Mouse (Mus musculus) kidney, postnatal 4 days (tissue): ENCODE measurements around the gene Tmem211.

Experiments used
- DNase-seq, 2 experiments: peaks; one replicate each; pipeline ENCODE4 v3.0.0; 2021; ENCODE audit warnings: mixed read lengths in 2 of 2

The Tmem211 gene

GRCm38 (mm10) chr5:113214041-113214440 lies 12.7 kb upstream of the Tmem211 start:
- no peak for DNase-seq

GRCm38 (mm10) chr5:113214455-113214854 lies 12.3 kb upstream of the Tmem211 start:
- DNase-seq, result peak; percentile 72 to 82

DNA sequence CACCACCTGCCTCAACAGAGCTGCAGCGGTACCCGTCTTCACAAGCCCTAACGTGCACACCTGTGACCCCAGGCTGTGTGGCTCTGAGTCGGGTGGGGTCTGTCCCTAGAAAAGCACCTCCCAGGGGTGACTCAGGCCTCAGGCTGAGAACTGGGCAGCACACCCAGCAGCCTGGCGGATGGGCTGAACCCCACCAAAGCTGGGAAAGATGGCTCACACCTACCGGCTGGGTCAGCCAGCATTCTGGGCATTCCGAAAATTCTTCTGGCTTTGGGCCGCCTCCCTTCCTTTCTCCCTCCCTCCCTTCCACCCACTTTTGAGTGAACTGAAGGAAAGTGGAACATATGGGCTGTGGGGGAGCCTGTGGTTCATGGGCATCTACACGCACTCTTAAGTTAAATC lies 11.1 kb upstream of the Tmem211 start:
- peak in 1 of 2 experiments; percentile 40 for DNase-seq

DNA sequence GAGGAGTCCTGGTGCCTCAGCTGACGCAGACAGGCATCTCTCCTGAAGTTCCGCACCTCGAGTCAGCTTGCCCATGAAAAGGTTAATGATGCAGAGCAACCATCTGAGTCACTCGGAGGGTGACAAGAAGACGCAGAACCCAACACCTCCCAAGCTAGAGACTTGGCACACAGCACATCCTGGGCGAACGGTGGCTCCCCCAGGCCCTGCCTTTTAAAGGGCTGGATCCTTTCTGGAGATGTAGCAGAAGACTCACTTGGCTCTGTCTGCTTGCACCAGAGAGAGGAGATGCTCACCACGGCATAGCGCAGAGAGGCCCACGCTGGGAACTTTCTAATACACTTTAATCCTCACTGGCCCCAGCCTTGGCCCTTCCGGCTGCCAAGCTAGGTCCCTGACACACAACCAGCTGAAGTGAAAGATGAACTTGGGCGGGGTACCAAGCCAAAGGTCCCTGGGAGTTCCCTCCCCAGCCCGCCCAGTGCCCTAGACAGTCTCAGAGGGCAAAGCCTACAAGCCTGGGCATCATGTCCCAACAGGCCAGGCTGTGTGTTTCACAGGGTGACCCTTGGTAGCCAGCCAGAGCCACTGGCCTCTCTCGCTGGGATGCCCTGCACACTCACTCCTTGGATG lies 10.3 kb upstream of the Tmem211 start:
- peak; percentile 41 to 57 for DNase-seq

DNA sequence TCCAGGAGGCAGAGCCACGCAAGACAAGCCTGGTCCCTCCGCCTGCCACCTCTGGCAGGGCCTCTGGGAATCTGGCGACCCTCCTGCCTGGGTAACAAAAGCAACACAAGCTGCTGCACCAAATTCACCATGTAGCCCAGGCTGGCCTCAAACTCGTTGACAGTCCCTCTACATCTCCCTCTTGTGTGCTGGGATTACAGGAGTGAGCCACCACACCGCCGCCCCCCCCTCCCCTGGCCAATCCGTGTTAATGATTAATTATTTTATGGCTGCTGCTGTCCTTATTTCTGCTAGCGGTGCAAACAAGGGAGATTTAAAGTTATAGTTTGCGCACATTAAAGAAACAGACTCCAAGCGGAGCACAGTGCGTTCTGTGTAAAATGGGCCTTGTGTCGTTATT lies 9.6 kb upstream of the Tmem211 start:
- DNase-seq, result peak; percentile 53 to 71

- DNase-seq, result peak in 1 of 2 experiments; percentile 33
Observed at GRCm38 (mm10) chr5:113218617-113219235, 8.0 kb upstream of the Tmem211 start.

DNA sequence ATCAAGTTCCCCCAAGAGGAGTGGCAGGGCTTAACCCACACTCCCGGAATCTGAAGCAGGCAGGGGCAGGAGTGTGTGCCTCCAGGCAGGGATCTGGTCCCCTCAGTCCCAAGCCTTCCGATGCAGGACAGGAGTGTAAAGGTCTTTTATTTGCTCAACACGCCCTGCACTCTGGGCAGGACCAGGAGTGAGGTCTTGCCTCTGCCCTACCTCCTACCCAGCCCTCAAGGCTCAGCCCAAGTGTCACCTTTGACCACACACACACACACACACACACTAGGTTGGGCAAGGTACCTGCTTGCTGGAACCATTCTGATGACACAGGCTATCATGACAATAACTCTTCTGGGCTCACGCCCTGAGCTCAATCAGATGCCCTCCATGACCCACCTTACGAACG lies 7.3 kb upstream of the Tmem211 start:
- peak in 1 of 2 experiments; percentile 26 for DNase-seq

GRCm38 (mm10) chr5:113219876-113220275 lies 6.8 kb upstream of the Tmem211 start:
- DNase-seq, result no peak

GRCm38 (mm10) chr5:113220383-113221146 lies 6.1 kb upstream of the Tmem211 start:
- DNase-seq, result peak; percentile 62 to 79

DNA sequence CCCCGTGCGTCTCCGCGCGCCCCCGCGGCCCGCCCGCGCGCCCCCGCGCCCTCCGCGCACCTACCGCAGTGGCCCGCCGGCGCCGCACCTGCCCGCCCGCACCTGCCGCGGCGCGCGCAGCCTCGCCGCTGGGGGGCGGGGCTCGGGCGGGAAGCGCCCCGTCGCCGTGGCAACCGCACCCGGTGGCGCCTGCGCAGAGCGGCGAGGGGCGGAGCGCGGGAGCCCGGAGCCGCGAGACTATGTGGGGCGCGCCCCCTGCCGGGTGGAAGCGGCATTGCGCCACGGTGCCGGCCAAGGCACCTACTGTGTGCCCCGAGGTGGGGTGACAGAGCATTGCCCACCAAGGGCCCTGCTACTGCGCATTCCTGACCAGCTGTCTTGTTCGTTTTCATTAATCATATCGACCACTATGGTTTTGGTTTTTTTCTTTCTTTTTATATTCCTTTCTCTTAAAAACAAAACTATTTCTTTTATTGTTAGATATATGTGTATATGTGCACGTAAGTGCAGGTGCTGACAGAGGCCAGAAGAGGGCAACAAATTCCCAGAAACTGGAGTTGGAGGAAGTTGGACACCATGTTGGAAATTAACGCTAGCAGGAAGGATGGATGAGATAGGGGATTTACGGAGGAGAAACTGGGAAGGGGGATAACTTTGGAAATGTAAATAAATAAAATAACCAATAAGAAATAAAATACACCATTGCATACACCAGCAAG lies 5.4 kb upstream of the Tmem211 start, which contains the start of gene 2900026A02Rik:
Gene 2900026A02Rik (minus strand): TSS at position 90 of the 719 bp plus-strand sequence.
- DNase-seq, result peak; percentile 88 to 92

- DNase-seq, result no peak
Observed at GRCm38 (mm10) chr5:113223888-113224287, 2.8 kb upstream of the Tmem211 start.

DNA sequence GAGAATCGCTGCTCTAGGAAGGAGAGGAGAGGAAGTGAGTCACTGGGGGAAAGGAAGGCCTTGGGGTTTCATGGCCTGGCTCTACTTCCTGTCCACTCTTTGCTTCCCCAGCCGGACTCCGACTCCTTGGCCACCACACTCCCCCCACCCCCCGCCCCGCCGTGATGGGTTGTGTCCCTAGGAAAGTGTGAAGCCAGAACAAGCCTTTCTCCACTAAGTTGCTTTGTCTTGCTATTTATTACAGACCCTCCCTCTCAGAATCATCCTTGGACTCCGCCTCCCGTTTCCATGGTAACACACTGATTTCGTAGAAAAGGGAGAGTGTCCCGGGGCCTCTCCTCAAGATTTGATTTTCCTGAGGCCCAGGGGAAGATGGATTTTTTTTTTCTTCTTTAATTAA lies 1.4 kb upstream of the Tmem211 start:
- DNase-seq, result peak; percentile 50 to 59

DNA sequence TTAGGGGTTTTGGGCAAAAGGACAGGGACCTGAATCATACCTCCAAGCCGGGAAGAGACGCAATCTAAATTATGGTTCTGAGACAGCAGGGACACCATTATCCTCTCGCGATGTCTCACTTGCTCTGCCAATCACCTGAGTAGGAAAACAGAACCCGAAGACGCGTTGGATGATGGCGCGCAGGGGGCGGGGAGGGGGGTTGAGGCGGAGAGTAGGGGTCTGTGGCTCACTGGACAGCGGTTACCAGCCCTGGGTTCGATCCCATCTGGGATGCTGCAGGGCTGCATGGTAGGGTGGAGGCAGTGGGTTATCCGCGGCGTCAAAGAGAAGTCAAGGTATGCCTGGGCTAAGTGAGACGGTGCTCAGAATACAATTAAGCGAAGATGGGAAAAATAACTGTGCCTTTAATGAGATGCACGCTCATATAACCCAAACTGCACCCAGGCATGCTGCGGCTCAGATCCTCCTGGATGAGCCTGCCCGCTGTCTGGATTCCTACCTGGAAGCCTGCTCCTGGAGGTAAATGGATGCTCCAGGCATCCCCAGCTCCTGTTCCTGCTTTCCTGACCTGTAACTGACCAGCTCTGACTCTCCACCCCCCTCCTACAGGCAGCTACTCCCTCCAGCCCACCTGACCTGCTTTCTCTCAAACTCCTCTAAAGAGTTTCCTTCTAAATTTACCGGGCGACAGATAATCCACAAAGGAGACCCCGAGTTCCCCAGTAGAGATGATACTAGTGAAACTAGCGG lies 848 bp upstream of the Tmem211 start:
- no peak for DNase-seq

DNA sequence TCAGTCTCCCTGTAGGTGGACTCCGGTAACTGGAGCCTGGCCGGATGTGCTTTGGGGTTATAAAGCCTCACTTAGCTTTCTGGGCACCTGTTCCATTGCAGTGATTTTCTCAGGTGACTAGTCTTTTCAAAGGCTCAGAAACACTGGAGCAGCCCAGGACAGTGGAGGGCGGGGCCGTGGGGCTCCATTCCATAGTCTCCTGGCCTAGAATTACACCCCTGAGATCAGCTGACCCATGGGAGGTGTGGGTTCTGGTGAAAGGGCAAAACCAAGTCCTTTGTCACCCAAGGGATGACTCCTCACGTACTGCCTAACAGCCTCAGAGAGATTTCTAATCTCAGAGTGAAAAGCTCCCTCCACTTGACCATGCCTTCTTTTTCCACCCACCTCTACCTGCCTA lies 3.5 kb downstream of the Tmem211 start:
- peak in 1 of 2 experiments; percentile 27 for DNase-seq

- DNase-seq, result no peak
Observed at GRCm38 (mm10) chr5:113249263-113249930, 22.7 kb downstream of the Tmem211 start.

DNA sequence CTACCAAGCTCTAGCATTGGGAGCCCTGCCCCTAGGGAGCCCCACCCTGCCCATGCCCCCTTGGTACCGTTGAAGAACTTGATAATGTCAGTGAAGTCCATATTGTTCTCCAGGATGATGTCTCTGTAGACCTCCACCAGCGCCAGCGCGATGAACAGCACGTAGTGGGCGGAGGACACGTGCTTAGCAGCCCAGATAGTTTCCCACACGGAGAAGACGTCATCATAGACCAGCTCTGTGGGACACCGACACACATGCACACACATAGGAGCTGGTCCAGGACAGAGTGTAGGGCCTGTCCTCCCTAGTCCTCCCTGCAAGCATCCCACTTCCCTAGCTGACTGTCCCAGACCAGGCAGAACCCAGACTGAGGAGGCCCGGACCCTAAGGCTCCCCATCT lies 24.1 kb downstream of the Tmem211 start:
- DNase-seq, result no peak

GRCm38 (mm10) chr5:113265637-113266036 lies 38.9 kb downstream of the Tmem211 start:
- DNase-seq, result no peak

DNA sequence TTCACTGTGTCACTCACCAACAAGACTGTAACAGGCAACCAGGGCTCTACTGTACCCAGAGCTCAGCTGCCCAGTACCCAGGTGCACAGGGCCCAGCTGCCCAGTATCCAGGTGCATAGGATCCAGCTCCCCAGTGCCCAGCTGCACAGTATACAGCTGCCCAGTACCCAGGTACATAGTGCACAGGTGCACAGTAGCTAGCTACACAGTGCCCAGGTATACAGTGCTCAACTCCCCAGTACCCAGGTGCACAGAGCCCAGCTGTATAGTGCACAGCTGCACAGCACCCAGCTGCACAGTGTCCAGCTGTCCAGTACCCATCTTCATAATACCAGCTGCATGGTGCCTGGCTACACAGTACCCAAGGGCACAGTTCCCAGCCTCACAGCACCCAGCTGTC lies 41.5 kb downstream of the Tmem211 start:
- no peak for DNase-seq

- DNase-seq, result no peak
Observed at GRCm38 (mm10) chr5:113270043-113270442, 43.3 kb downstream of the Tmem211 start.

DNA sequence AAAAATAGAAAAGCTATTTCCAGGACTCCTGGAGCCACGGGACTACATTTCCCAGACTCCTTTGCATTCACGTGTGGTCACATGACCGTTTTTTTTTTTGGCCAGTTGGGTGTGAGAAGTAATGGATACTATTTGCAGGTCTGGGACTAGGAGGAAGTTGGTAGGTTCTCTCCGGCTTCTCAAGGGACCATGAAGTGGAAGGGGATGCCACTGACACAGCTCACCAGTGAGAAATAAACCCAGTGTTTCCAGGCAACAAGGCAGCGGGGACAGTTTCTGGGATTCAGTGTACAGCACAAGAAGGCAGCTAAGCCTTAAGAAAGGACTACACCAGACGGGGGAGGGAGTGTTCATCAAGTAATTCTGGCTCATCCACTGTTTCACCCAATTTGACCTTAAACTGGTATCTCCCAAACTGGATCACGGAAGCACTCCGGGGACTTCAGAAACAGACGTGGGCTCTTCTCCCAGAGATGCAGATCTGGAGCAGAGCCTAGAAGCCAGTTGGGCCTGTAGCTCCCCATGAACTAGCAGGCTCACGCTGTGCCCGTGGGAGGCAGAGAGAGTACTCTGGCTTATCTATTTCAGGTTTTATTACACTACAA lies 44.6 kb downstream of the Tmem211 start:
- no peak for DNase-seq

DNA sequence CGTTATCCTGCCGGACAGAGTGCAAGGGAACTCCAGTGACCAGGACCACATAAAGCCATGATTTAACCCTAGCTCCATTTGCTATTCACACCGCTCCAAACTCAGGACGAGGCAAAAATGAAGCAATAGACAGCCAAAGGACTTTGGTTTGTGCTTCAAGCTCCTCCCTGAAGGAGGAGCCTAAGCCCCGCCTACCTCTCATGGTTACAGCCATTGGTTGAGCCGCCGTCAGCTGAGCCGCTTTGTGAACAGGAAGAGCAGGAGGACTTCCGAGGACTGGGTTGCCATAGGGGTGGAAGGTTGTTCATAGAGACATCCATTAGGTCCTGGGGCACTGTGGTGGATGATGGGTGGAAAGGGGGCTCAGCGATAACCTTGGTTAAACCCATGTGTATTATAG lies 49.1 kb downstream of the Tmem211 start:
- DNase-seq, result no peak
